9 mouse cellular contexts compared by ENCODE assay signal in genomic region chr1:131548494-131549365, GRCm38 (mm10). TPM values are rescaled to one million over a fixed set of nuclear protein-coding genes. Genes with fewer than 3 reads are reported as not detected.
A peak's percentile ranks its signal among the peaks of the same experiment; 100 is the strongest.
DNase-seq lines count a peak whose midpoint lies in the region; ATAC-seq and TF ChIP-seq lines count a peak whose summit lies in the region.
"Had no signal": no experiment of that assay in that cellular context is flagged by ENCODE, and none has a peak within 500 bp of the region (broad histone marks: within the 10 kb centered on the region; RNA-seq: fewer than 3 reads in every experiment).

No protein-coding gene starts in this region.

- DNase-seq in layer of hippocampus, adult 2 months (ENCODE audit: low spot score in 2 of 2): peak; percentile 33 to 53
- DNase-seq in layer of hippocampus, adult 9-10 months (ENCODE audit: low spot score): no peak
- DNase-seq in adrenal gland, postnatal 36 days: peak; percentile 17 to 18
- DNase-seq in kidney, postnatal 0 days (ENCODE audit: low spot score): peak; percentile 81
- DNase-seq in lung, postnatal 4 days: peak; percentile 26 to 44
- DNase-seq in ovary, postnatal 14 days (ENCODE audit: low spot score): no peak
- DNase-seq: liver, embryonic 13.5 days had no signal

- H3K27ac ChIP-seq in layer of hippocampus, adult 2 months: peak overlapping the region; percentile 3; the same call in 1 of the 2 replicates
- peak overlapping the region; percentile 73 for H3K27ac ChIP-seq in embryonic facial prominence, embryonic 15.5 days (replicated peaks)
- no peak overlapping the region for H3K27ac ChIP-seq in kidney, postnatal 0 days
- H3K27ac ChIP-seq: liver, embryonic 13.5 days had no signal

- peak; percentile 80 for TF ChIP-seq CTCF in layer of hippocampus, adult 2 months (conservative IDR thresholded peaks at IDR 0.05)
- peak; percentile 74 for TF ChIP-seq CTCF in kidney, postnatal 0 days (IDR thresholded peaks at IDR 0.05; ENCODE audit: low read depth)

- H3K4me1 ChIP-seq in embryonic facial prominence, embryonic 15.5 days: peaks cover 7% of the 10 kb centered on the region
- H3K4me1 ChIP-seq in kidney, postnatal 0 days (replicated peaks; ENCODE audit: insufficient read depth, low read length): no peaks in the 10 kb centered on the region

- no peak overlapping the region for H3K9ac ChIP-seq in embryonic facial prominence, embryonic 15.5 days
- no peak overlapping the region for H3K9ac ChIP-seq in kidney, postnatal 0 days (ENCODE audit: low read depth, low read length)
- H3K9ac ChIP-seq: liver, embryonic 13.5 days had no signal

- peak overlapping the region; percentile 5; the same call in 1 of the 2 replicates for H3K4me2 ChIP-seq in embryonic facial prominence, embryonic 15.5 days (replicated peaks)
- no peak overlapping the region for H3K4me2 ChIP-seq in kidney, postnatal 0 days (ENCODE audit: low read length)
- H3K4me2 ChIP-seq: liver, embryonic 13.5 days had no signal

- no peak overlapping the region for H3K4me3 ChIP-seq in layer of hippocampus, adult 2 months
- H3K4me3 ChIP-seq in embryonic facial prominence, embryonic 15.5 days (replicated peaks): no peak overlapping the region
- H3K4me3 ChIP-seq in kidney, postnatal 0 days (replicated peaks; ENCODE audit: low read depth, low read length): no peak overlapping the region
- H3K4me3 ChIP-seq: liver, embryonic 13.5 days had no signal

- WGBS in embryonic facial prominence, embryonic 15.5 days: 12% methylated on average over 8 of the region's 8 CpGs
- WGBS in kidney, postnatal 0 days: 32% methylated on average over 8 of the region's 8 CpGs

- peak; percentile 60; the same call in 1 of the 2 replicates for ATAC-seq in embryonic facial prominence, embryonic 15.5 days (ENCODE audit: insufficient number of reproducible peaks, low FRiP score, low TSS enrichment, low read depth)
- no peak for ATAC-seq in kidney, postnatal 0 days (replicated peaks; ENCODE audit: low FRiP score, low read depth)

- no peaks in the 10 kb centered on the region for H3K27me3 ChIP-seq in embryonic facial prominence, embryonic 15.5 days
- no peaks in the 10 kb centered on the region for H3K27me3 ChIP-seq in kidney, postnatal 0 days (ENCODE audit: insufficient read depth, low read length)
- H3K27me3 ChIP-seq: liver, embryonic 13.5 days had no signal

- H3K9me3 ChIP-seq in embryonic facial prominence, embryonic 15.5 days (replicated peaks): no peaks in the 10 kb centered on the region
- H3K9me3 ChIP-seq in kidney, postnatal 0 days (replicated peaks; ENCODE audit: low read length): no peaks in the 10 kb centered on the region
- H3K9me3 ChIP-seq: liver, embryonic 13.5 days had no signal

- no peaks in the 10 kb centered on the region for H3K36me3 ChIP-seq in embryonic facial prominence, embryonic 15.5 days
- H3K36me3 ChIP-seq in kidney, postnatal 0 days (ENCODE audit: insufficient read depth, low read length): no peaks in the 10 kb centered on the region
- H3K36me3 ChIP-seq: liver, embryonic 13.5 days had no signal

RNA-seq across cellular contexts. Expression of gene Fam72a, which starts 21.0 kb away (rescaled TPM):
- 1 to 10 TPM in 1 of 2 experiments, under 1 TPM in 1; 0.88 to 1.7 TPM for total RNA-seq in layer of hippocampus, adult 2 months (2021)
- 1 to 10 TPM; 1.1 to 1.3 TPM for total RNA-seq in adrenal gland, postnatal 36 days (2021)
- polyA plus RNA-seq in embryonic facial prominence, embryonic 15.5 days (2015; fragmentation: Nextera tagmentation; extraction: Ambion mirVana): 2.2 and 2.4 TPM in 2 replicates
- polyA plus RNA-seq in kidney, postnatal 0 days (2015; fragmentation: Nextera tagmentation; extraction: Ambion mirVana): 1.7 and 1.8 TPM in 2 replicates

RNA-seq across cellular contexts. Expression of gene Srgap2, which starts 21.6 kb away (rescaled TPM):
- total RNA-seq in layer of hippocampus, adult 2 months (2021): 10 to 100 TPM; 83.4 to 92.0 TPM
- 10 to 100 TPM; 22.9 to 24.3 TPM for total RNA-seq in adrenal gland, postnatal 36 days (2021)
- polyA plus RNA-seq in embryonic facial prominence, embryonic 15.5 days (2015; fragmentation: Nextera tagmentation; extraction: Ambion mirVana): 17.9 and 18.0 TPM in 2 replicates
- polyA plus RNA-seq in kidney, postnatal 0 days (2015; fragmentation: Nextera tagmentation; extraction: Ambion mirVana): 6.9 and 8.3 TPM in 2 replicates

RNA-seq across cellular contexts. Expression of gene Avpr1b, which starts 50.3 kb away (rescaled TPM):
- total RNA-seq in layer of hippocampus, adult 2 months (2021): under 1 TPM; 0.20 to 0.37 TPM
- total RNA-seq in adrenal gland, postnatal 36 days (2021): not detected
- polyA plus RNA-seq in embryonic facial prominence, embryonic 15.5 days (2015; fragmentation: Nextera tagmentation; extraction: Ambion mirVana): not detected in 2 replicates
- not detected in 2 replicates for polyA plus RNA-seq in kidney, postnatal 0 days (2015; fragmentation: Nextera tagmentation; extraction: Ambion mirVana)
- total RNA-seq: common myeloid progenitor, adult 5-6 weeks had no signal
- polyA plus RNA-seq: liver, embryonic 13.5 days had no signal

Comparison
In these comparisons a context has a peak if more than half of its experiments do, and no peak if none do; other contexts are left out.
1. DNase-seq: peak in layer of hippocampus, adult 2 months (2 of 2), adrenal gland, postnatal 36 days (2 of 2), kidney, postnatal 0 days (single experiment) and lung, postnatal 4 days (2 of 2); none in layer of hippocampus, adult 9-10 months (single experiment) and ovary, postnatal 14 days (single experiment).